11 mouse cellular contexts compared by ENCODE assay signal in the genomic region with DNA sequence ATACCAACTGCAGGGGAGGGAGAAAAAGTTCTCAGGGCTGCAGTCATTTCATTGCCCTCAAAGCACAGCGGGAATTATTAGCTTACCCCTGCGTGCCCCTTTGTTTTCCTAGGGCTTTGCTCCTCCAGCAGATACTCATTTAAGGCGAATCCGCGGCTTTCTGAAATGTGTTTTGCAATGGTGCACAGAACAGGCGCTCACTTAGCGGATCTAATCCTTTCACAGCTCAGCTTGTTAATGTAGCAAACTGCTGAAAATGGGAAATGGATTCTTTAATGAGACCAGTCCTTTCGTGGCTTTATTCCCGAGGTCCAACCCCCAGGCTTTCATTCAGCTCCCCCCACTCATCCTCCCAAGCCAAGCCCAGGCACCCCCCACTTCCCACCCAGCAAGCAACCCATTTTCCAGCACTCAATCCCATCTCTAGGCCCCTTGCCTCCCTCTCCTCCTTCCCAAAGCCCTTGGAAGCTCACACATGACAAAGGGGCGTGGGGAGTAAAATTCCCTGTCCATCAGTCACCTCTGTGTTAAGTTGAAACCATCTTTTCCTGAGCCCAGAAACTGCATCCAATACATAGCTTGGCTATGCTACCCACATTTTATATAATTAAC.
DNase-seq lines count a peak whose midpoint lies in the region; ATAC-seq and TF ChIP-seq lines count a peak whose summit lies in the region.
"Had no signal": no experiment of that assay in that cellular context is flagged by ENCODE, and none has a peak within 500 bp of the region (broad histone marks: within the 10 kb centered on the region; RNA-seq: fewer than 3 reads in every experiment).

No protein-coding gene starts in this region.

- H3K4me1 ChIP-seq in heart, embryonic 12.5 days (replicated peaks), result peaks cover 5% of the 10 kb centered on the region; the same call in 1 of the 2 replicates
- no peaks in the 10 kb centered on the region for H3K4me1 ChIP-seq in heart, adult 2 months (ENCODE audit: control insufficient read depth, insufficient read depth, low read length)
- H3K4me1 ChIP-seq in hindbrain, embryonic 11.5 days (replicated peaks; ENCODE audit: control insufficient read depth, insufficient read depth, low read length), result no peaks in the 10 kb centered on the region
- H3K4me1 ChIP-seq in midbrain, embryonic 14.5 days (ENCODE audit: control insufficient read depth, insufficient read depth, low read length), result peaks cover 11% of the 10 kb centered on the region

- H3K27ac ChIP-seq in heart, embryonic 12.5 days (ENCODE audit: poor library complexity, severe bottlenecking), result no peak overlapping the region
- H3K27ac ChIP-seq in heart, adult 2 months, result no peak overlapping the region
- no peak overlapping the region for H3K27ac ChIP-seq in hindbrain, embryonic 11.5 days (ENCODE audit: low read depth, low read length)
- H3K27ac ChIP-seq in midbrain, embryonic 14.5 days (replicated peaks; ENCODE audit: low read depth, low read length), result no peak overlapping the region

- no peaks in the 10 kb centered on the region for H3K79me2 ChIP-seq in heart, adult 2 months (replicated peaks; ENCODE audit: control insufficient read depth, insufficient read depth, low read length)

- no peaks in the 10 kb centered on the region for H3K9me3 ChIP-seq in heart, embryonic 12.5 days (replicated peaks)
- no peaks in the 10 kb centered on the region for H3K9me3 ChIP-seq in hindbrain, embryonic 11.5 days (ENCODE audit: control insufficient read depth, low read length)
- H3K9me3 ChIP-seq in midbrain, embryonic 14.5 days (ENCODE audit: control insufficient read depth, low read length), result no peaks in the 10 kb centered on the region

- TF ChIP-seq EP300 in heart, adult 2 months (IDR thresholded peaks at IDR 0.05; ENCODE audit: insufficient read depth, low read depth, low read length), result no peak

- peak overlapping the region; percentile 22 for H3K4me3 ChIP-seq in heart, embryonic 12.5 days
- no peak overlapping the region for H3K4me3 ChIP-seq in heart, adult 2 months
- H3K4me3 ChIP-seq in hindbrain, embryonic 11.5 days (ENCODE audit: low read depth, low read length), result no peak overlapping the region
- no peak overlapping the region for H3K4me3 ChIP-seq in midbrain, embryonic 14.5 days (replicated peaks; ENCODE audit: low read depth, low read length)

- 17% methylated on average over 10 of the region's 10 CpGs for WGBS in heart, embryonic 12.5 days
- 17% methylated on average over 10 of the region's 10 CpGs for WGBS in heart, adult 2 months
- WGBS in hindbrain, embryonic 11.5 days, result 1% methylated on average over 10 of the region's 10 CpGs
- WGBS in midbrain, embryonic 14.5 days, result 2% methylated on average over 10 of the region's 10 CpGs

- no peak overlapping the region for H3K9ac ChIP-seq in heart, embryonic 12.5 days
- H3K9ac ChIP-seq in heart, adult 2 months (ENCODE audit: low read depth, low read length), result no peak overlapping the region
- H3K9ac ChIP-seq in hindbrain, embryonic 11.5 days (ENCODE audit: low read depth, low read length), result no peak overlapping the region
- no peak overlapping the region for H3K9ac ChIP-seq in midbrain, embryonic 14.5 days (replicated peaks; ENCODE audit: low read length)

- H3K4me2 ChIP-seq in heart, embryonic 12.5 days, result peak overlapping the region; percentile 60
- H3K4me2 ChIP-seq in hindbrain, embryonic 11.5 days (replicated peaks; ENCODE audit: low read depth, low read length), result no peak overlapping the region
- peak overlapping the region; percentile 41 for H3K4me2 ChIP-seq in midbrain, embryonic 14.5 days (ENCODE audit: low read length)

- TF ChIP-seq CTCF in heart, adult 2 months (IDR thresholded peaks at IDR 0.05), result no peak

- H3K27me3 ChIP-seq in heart, embryonic 12.5 days (replicated peaks), result no peaks in the 10 kb centered on the region
- no peaks in the 10 kb centered on the region for H3K27me3 ChIP-seq in heart, adult 2 months (ENCODE audit: control insufficient read depth, insufficient read depth, low read length)
- peaks cover 84% of the 10 kb centered on the region for H3K27me3 ChIP-seq in hindbrain, embryonic 11.5 days (ENCODE audit: control insufficient read depth, insufficient read depth, low read length)
- H3K27me3 ChIP-seq in midbrain, embryonic 14.5 days (ENCODE audit: control insufficient read depth, insufficient read depth, low read length), result peaks cover 84% of the 10 kb centered on the region

- no peak for DNase-seq in heart, adult 2 months
- peak; percentile 20 for DNase-seq in embryo, embryonic 9.5 days (ENCODE audit: extremely low spot score)
- DNase-seq in hindbrain, embryonic 11.5 days (ENCODE audit: low spot score), result no peak
- DNase-seq in midbrain, embryonic 14.5 days, result peak; percentile 64
- DNase-seq in cerebellum, adult 8-10 months, result no peak
- no peak for DNase-seq in gastrocnemius, adult 8-10 months (ENCODE audit: low spot score in 2 of 2)
- no peak for DNase-seq in left cerebral cortex, postnatal 4 days
- DNase-seq: cerebellum, postnatal 36 days; gastrocnemius, postnatal 14 days; kidney, adult 9 months had no signal

- intact Hi-C loops in heart, adult 2 months (cut with DNase I), result no loop called here
- intact Hi-C loops in left cerebral cortex, postnatal 4 days (cut with DNase I), result no loop called here

- no peak for TF ChIP-seq POLR2A in heart, adult 2 months (IDR thresholded peaks at IDR 0.05; ENCODE audit: insufficient read depth, low read depth, low read length)

- H3K36me3 ChIP-seq in heart, embryonic 12.5 days, result no peaks in the 10 kb centered on the region
- H3K36me3 ChIP-seq in heart, adult 2 months (ENCODE audit: control insufficient read depth, insufficient read depth, low read length), result no peaks in the 10 kb centered on the region
- no peaks in the 10 kb centered on the region for H3K36me3 ChIP-seq in hindbrain, embryonic 11.5 days (ENCODE audit: control insufficient read depth, insufficient read depth, low read length)
- no peaks in the 10 kb centered on the region for H3K36me3 ChIP-seq in midbrain, embryonic 14.5 days (ENCODE audit: control insufficient read depth, insufficient read depth, low read length)

- ATAC-seq in heart, embryonic 12.5 days (ENCODE audit: insufficient number of reproducible peaks, low FRiP score), result no peak
- 0 out of 2 replicates have a peak, but pooled peaks have one; percentile 5 for ATAC-seq in hindbrain, embryonic 11.5 days (ENCODE audit: low FRiP score)
- ATAC-seq in midbrain, embryonic 14.5 days (ENCODE audit: low FRiP score, low TSS enrichment), result 0 out of 2 replicates have a peak, but pooled peaks have one; percentile 25

Comparison
In these comparisons a context has a peak if more than half of its experiments do, and no peak if none do; other contexts are left out.
1. DNase-seq: peak in embryo, embryonic 9.5 days (single experiment) and midbrain, embryonic 14.5 days (single experiment); none in heart, adult 2 months (0 of 2), hindbrain, embryonic 11.5 days (single experiment), cerebellum, adult 8-10 months (single experiment), gastrocnemius, adult 8-10 months (0 of 2) and left cerebral cortex, postnatal 4 days (single experiment).